Mouse (Mus musculus): ENCODE data around the gene Plch2. TPM values are rescaled to one million over a fixed set of nuclear protein-coding genes. Genes with fewer than 3 reads are reported as not detected.

The Plch2 gene
- total and polyA plus RNA-seq, 2 experiments from 2014 or later, result 17.4 to 42.1 TPM

DNA sequence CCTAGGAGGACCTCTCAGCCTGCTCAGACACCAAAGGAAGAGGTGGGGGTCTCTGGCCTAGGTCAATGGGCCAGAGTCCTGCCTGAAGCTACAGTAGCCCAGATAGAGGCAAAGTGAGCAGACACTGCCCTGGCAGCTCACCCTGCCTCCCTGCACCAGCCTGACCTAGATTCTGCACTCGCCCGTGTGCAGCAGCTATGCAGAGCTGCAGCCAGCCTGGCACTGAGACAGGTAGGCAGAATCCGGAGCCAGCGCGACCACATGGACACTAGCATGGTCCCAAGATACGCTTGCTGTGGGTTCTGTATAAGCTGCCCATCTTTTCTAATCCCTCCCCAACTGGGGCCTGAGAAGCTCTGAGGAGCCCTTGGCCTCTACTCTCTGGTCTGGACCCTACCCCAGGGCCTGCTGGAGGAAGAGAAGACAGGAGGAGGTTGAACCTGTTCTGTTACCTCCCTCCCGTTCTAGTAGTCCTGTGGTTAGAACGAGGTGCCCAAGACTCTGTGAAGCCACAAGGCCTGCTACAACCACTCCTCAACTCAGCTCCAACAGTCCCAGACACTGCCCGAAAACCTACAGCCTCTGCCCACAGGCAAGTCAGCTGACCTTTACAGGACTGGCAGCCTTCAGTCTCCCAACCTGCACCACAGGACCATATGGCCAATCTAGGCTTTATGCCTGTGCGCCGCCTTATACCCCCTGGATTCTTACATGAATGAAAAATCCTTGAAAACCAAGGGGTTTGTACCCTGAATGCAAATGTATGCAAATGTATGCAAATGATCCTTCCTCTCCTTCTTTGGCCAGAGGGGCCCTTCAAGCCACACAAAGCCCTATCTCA, 32.2 kb downstream of the Plch2 start:
- WGBS, result 47% methylated on average over 11 of the region's 11 CpGs
- no peaks in the 10 kb centered on the region for H3K27me3 ChIP-seq (ENCODE audit: insufficient read depth, low read length)
- no peak overlapping the region for H3K27ac ChIP-seq (ENCODE audit: low read depth, low read length)
- H3K36me3 ChIP-seq (ENCODE audit: insufficient read depth), result no peaks in the 10 kb centered on the region
- DNase-seq (no peak), ATAC-seq (0 out of 2 replicates have a peak, but pooled peaks have one; percentile 21)
- TF ChIP-seq CTCF (IDR thresholded peaks at IDR 0.05; ENCODE audit: low read depth), result no peak
- no peaks in the 10 kb centered on the region; the same call in 1 of the 2 replicates for H3K4me1 ChIP-seq (ENCODE audit: insufficient read depth)
- H3K9ac ChIP-seq, result no peak overlapping the region
- H3K9me3 ChIP-seq (ENCODE audit: low read length), result no peaks in the 10 kb centered on the region
- H3K4me3 ChIP-seq (ENCODE audit: low read depth, low read length), result no peak overlapping the region
- H3K4me2 ChIP-seq (ENCODE audit: low read depth), result no peak overlapping the region

GRCm38 (mm10) chr4:155022228-155022855, 34.2 kb downstream of the Plch2 start:
- no peak overlapping the region for H3K4me2 ChIP-seq (ENCODE audit: low read depth)
- TF ChIP-seq CTCF (IDR thresholded peaks at IDR 0.05; ENCODE audit: low read depth), result no peak
- no peaks in the 10 kb centered on the region; the same call in 1 of the 2 replicates for H3K4me1 ChIP-seq (ENCODE audit: insufficient read depth)
- H3K36me3 ChIP-seq (ENCODE audit: insufficient read depth), result no peaks in the 10 kb centered on the region
- H3K27ac ChIP-seq (ENCODE audit: low read depth, low read length), result no peak overlapping the region
- no peaks in the 10 kb centered on the region for H3K27me3 ChIP-seq (ENCODE audit: insufficient read depth, low read length)
- WGBS, result 75% methylated on average over 7 of the region's 7 CpGs
- DNase-seq (no peak), ATAC-seq (no peak)
- H3K9me3 ChIP-seq (ENCODE audit: low read length), result no peaks in the 10 kb centered on the region
- no peak overlapping the region for H3K4me3 ChIP-seq (ENCODE audit: low read depth, low read length)
- H3K9ac ChIP-seq, result no peak overlapping the region

- no peak overlapping the region for H3K4me2 ChIP-seq (ENCODE audit: low read depth)
- H3K27me3 ChIP-seq (ENCODE audit: insufficient read depth, low read length), result no peaks in the 10 kb centered on the region
- no peak overlapping the region for H3K4me3 ChIP-seq (ENCODE audit: low read depth, low read length)
- no peaks in the 10 kb centered on the region for H3K36me3 ChIP-seq (ENCODE audit: insufficient read depth)
- WGBS, result 36% methylated on average over 9 of the region's 9 CpGs
- H3K9ac ChIP-seq, result no peak overlapping the region
- H3K9me3 ChIP-seq (ENCODE audit: low read length), result no peaks in the 10 kb centered on the region
- no peak for DNase-seq
- H3K27ac ChIP-seq (ENCODE audit: low read depth, low read length), result no peak overlapping the region
- H3K4me1 ChIP-seq (ENCODE audit: insufficient read depth), result no peaks in the 10 kb centered on the region; the same call in 1 of the 2 replicates
- no peak for TF ChIP-seq CTCF (IDR thresholded peaks at IDR 0.05; ENCODE audit: low read depth)
- ATAC-seq, result no peak
Observed at GRCm38 (mm10) chr4:155020813-155021212, 35.8 kb downstream of the Plch2 start.

GRCm38 (mm10) chr4:155020141-155020540, 36.4 kb downstream of the Plch2 start:
- WGBS, result 87% methylated on average over 1 of the region's 1 CpGs
- Histone ChIP-seq H3K9ac (no peak overlapping the region), H3K4me3 (ENCODE audit: low read depth, low read length) (no peak overlapping the region), H3K9me3 (ENCODE audit: low read length) (no peaks in the 10 kb centered on the region), H3K27me3 (ENCODE audit: insufficient read depth, low read length) (no peaks in the 10 kb centered on the region), H3K4me2 (ENCODE audit: low read depth) (no peak overlapping the region), H3K27ac (ENCODE audit: low read depth, low read length) (no peak overlapping the region), H3K4me1 (ENCODE audit: insufficient read depth) (no peaks in the 10 kb centered on the region; the same call in 1 of the 2 replicates), H3K36me3 (ENCODE audit: insufficient read depth) (no peaks in the 10 kb centered on the region)
- ATAC-seq, result no peak
- DNase-seq, result no peak
- TF ChIP-seq CTCF (IDR thresholded peaks at IDR 0.05; ENCODE audit: low read depth), result no peak

- Histone ChIP-seq H3K4me1 (ENCODE audit: insufficient read depth) (no peaks in the 10 kb centered on the region; the same call in 1 of the 2 replicates), H3K4me2 (ENCODE audit: low read depth) (no peak overlapping the region; the same call in 1 of the 2 replicates), H3K4me3 (ENCODE audit: low read depth, low read length) (no peak overlapping the region), H3K9me3 (ENCODE audit: low read length) (no peaks in the 10 kb centered on the region), H3K27me3 (ENCODE audit: insufficient read depth, low read length) (no peaks in the 10 kb centered on the region), H3K27ac (ENCODE audit: low read depth, low read length) (no peak overlapping the region), H3K9ac (no peak overlapping the region), H3K36me3 (ENCODE audit: insufficient read depth) (no peaks in the 10 kb centered on the region)
- 5% methylated on average over 10 of the region's 10 CpGs for WGBS
- TF ChIP-seq CTCF (IDR thresholded peaks at IDR 0.05; ENCODE audit: low read depth), result no peak
- DNase-seq (no peak), ATAC-seq (peak; percentile 64; the same call in 1 of the 2 replicates)
Observed at GRCm38 (mm10) chr4:155019336-155019847, 37.2 kb downstream of the Plch2 start.

GRCm38 (mm10) chr4:155018601-155019335, 37.8 kb downstream of the Plch2 start:
- ATAC-seq (peak; percentile 8; the same call in 1 of the 2 replicates), DNase-seq (no peak)
- Histone ChIP-seq H3K9ac (no peak overlapping the region), H3K27me3 (ENCODE audit: insufficient read depth, low read length) (no peaks in the 10 kb centered on the region), H3K4me3 (ENCODE audit: low read depth, low read length) (no peak overlapping the region), H3K27ac (ENCODE audit: low read depth, low read length) (no peak overlapping the region), H3K4me2 (ENCODE audit: low read depth) (no peak overlapping the region; the same call in 1 of the 2 replicates), H3K9me3 (ENCODE audit: low read length) (no peaks in the 10 kb centered on the region), H3K36me3 (ENCODE audit: insufficient read depth) (no peaks in the 10 kb centered on the region), H3K4me1 (ENCODE audit: insufficient read depth) (no peaks in the 10 kb centered on the region; the same call in 1 of the 2 replicates)
- peak; percentile 22; the same call in 1 of the 2 replicates for TF ChIP-seq CTCF (IDR thresholded peaks at IDR 0.05; ENCODE audit: low read depth)
- WGBS, result 7% methylated on average over 15 of the region's 15 CpGs
